Mouse (Mus musculus) lung, postnatal 10 days (tissue): ENCODE measurements around the gene Nuak1.
"Not testable (repeated sequence)": the region's sequence is repeated elsewhere in the genome, so short reads cannot be mapped to it uniquely, and the experiment has no call there.

ENCODE experiments used
- DNase-seq: peaks from one replicate; pipeline ENCODE4 v3.0.0; 2021

Gene Nuak1

GRCm38 (mm10) chr10:84440541-84441433 lies at the start of gene Nuak1:
Gene Nuak1 (minus strand): TSS chr10:84440597.
- peak; percentile 94 for DNase-seq

GRCm38 (mm10) chr10:84490115-84490514 lies 49.7 kb upstream of the Nuak1 start:
- no peak for DNase-seq

GRCm38 (mm10) chr10:84488315-84488714 lies 47.9 kb upstream of the Nuak1 start:
- DNase-seq, result peak; percentile 77

GRCm38 (mm10) chr10:84484661-84485060 lies 44.3 kb upstream of the Nuak1 start:
- no peak for DNase-seq

GRCm38 (mm10) chr10:84483553-84483952 lies 43.2 kb upstream of the Nuak1 start:
- DNase-seq, result no peak

GRCm38 (mm10) chr10:84483069-84483468 lies 42.7 kb upstream of the Nuak1 start:
- no peak for DNase-seq

GRCm38 (mm10) chr10:84482418-84482817 lies 42.0 kb upstream of the Nuak1 start:
- not testable (repeated sequence) for DNase-seq

GRCm38 (mm10) chr10:84481327-84481671 lies 40.9 kb upstream of the Nuak1 start:
- DNase-seq, result peak; percentile 71

GRCm38 (mm10) chr10:84480667-84481326 lies 40.4 kb upstream of the Nuak1 start:
- peak; percentile 56 for DNase-seq

- no peak for DNase-seq
These were observed 39.7 kb upstream of the Nuak1 start for GRCm38 (mm10) chr10:84480146-84480545.

- DNase-seq, result no peak
These were observed 37.2 kb upstream of the Nuak1 start for GRCm38 (mm10) chr10:84477613-84478076.

- no peak for DNase-seq
These were observed 36.7 kb upstream of the Nuak1 start for GRCm38 (mm10) chr10:84477045-84477612.

- DNase-seq, result peak; percentile 42
These were observed 27.3 kb upstream of the Nuak1 start for GRCm38 (mm10) chr10:84467555-84468164.

- no peak for DNase-seq
These were observed 25.1 kb upstream of the Nuak1 start for GRCm38 (mm10) chr10:84465511-84465910.

- no peak for DNase-seq
These were observed 20.2 kb upstream of the Nuak1 start for GRCm38 (mm10) chr10:84460420-84461101.

GRCm38 (mm10) chr10:84458094-84458493 lies 17.7 kb upstream of the Nuak1 start:
- DNase-seq, result no peak

- no peak for DNase-seq
These were observed 17.1 kb upstream of the Nuak1 start for GRCm38 (mm10) chr10:84457539-84457938.

- DNase-seq, result no peak
These were observed 16.4 kb upstream of the Nuak1 start for GRCm38 (mm10) chr10:84456632-84457320.

GRCm38 (mm10) chr10:84451883-84452282 lies 11.5 kb upstream of the Nuak1 start:
- no peak for DNase-seq

- DNase-seq, result peak; percentile 91
These were observed 10.3 kb upstream of the Nuak1 start for GRCm38 (mm10) chr10:84450654-84451053.

- no peak for DNase-seq
These were observed 9.3 kb upstream of the Nuak1 start for GRCm38 (mm10) chr10:84449733-84450132.

- no peak for DNase-seq
These were observed 7.0 kb upstream of the Nuak1 start for GRCm38 (mm10) chr10:84447411-84447821.
